Mouse (Mus musculus) adrenal gland, postnatal 4 days (tissue): Measurements from ENCODE around the gene Sos1. TPM values are rescaled to one million over a fixed set of nuclear protein-coding genes. Genes with fewer than 3 reads are reported as not detected.

ENCODE experiments used
- total RNA-seq, 2 experiments: library from RNA; stranded (reverse); gene quantifications; 2 replicates each; pipeline ENCODE4 v1.2.3; 2021

Sos1 gene
- total RNA-seq, 2 experiments from 2014 or later, result 25.6 to 27.1 TPM

Other genes with a start within 250 kb of the Sos1 start
- gene Morn2, start 190.2 kb downstream of the Sos1 start, total RNA-seq, result 10 to 100 TPM; 16.6 to 16.7 TPM
- gene Dhx57, start 190.0 kb downstream of the Sos1 start, total RNA-seq, result 10 to 100 TPM; 20.9 to 22.0 TPM
- 1 to 10 TPM; 3.3 to 3.4 TPM for gene Arhgef33, start 173.0 kb downstream of the Sos1 start, total RNA-seq
- gene Gm10190, start 106.9 kb downstream of the Sos1 start, total RNA-seq, result 1 to 10 TPM; 1.3 to 4.0 TPM
- gene Cdkl4, start 97.4 kb upstream of the Sos1 start, total RNA-seq, result under 1 TPM; 0.20 to 0.28 TPM
- gene Map4k3, start 248.0 kb upstream of the Sos1 start, total RNA-seq, result 10 to 100 TPM; 48.7 to 57.6 TPM